Mouse (Mus musculus) liver, embryonic 14.5 days (tissue): ENCODE measurements at regions not wholly inside any gene's neighbourhood (a gene's known extent, or its start where the extent isn't known, plus 50 kb on each side); places are given as distances from the start of the nearest gene placed in this dataset.
A peak's percentile ranks its signal among the peaks of the same experiment; 100 is the strongest.

ENCODE experiments used
- ATAC-seq: fragments of 200-750 bp; cut with Nextera tagmentation; 2 replicates; pipeline ENCODE4 v1.8.0; 2017; ENCODE audit warnings: moderate number of reproducible peaks, mild to moderate bottlenecking, moderate library complexity; ENCODE audit not compliant: insufficient read depth
- DNase-seq, 3 experiments: peaks; one replicate each; pipeline ENCODE4 v3.0.0-alpha.2; 2012 to 2013; ENCODE audit warnings: low read depth in 3 of 3, low spot score in 3 of 3
- H3K27ac ChIP-seq: fragments of 300-500 bp; sonication (generic); 2 replicates; pipeline ENCODE4 v1.5.1; 2014; ENCODE audit warnings: moderate library complexity, mild to moderate bottlenecking, control low read depth, inconsistent platforms
- H3K27me3 ChIP-seq: fragments of 300-500 bp; sonication (generic); 2 replicates; pipeline ENCODE4 v1.6.1; 2014; ENCODE audit warnings: mild to moderate bottlenecking, low read length, moderate library complexity; ENCODE audit not compliant: control insufficient read depth, insufficient read depth
- H3K36me3 ChIP-seq: fragments of 300-500 bp; sonication (generic); replicated peaks from 2 replicates; pipeline ENCODE4 v1.6.1; 2014; ENCODE audit warnings: low read depth; ENCODE audit not compliant: control insufficient read depth, insufficient read depth
- H3K4me1 ChIP-seq, 2 experiments: fragments of 200-500 bp in 1 of 2; fragments of 300-500 bp in 1 of 2; sonication (generic) in 1 of 2; replicated peaks; 2 replicates each; pipeline ENCODE4 v1.6.1; 2012 to 2014; ENCODE audit warnings: antibody characterized with exemption in 1 of 2, inconsistent platforms in 1 of 2, low read length in 1 of 2; ENCODE audit not compliant: control insufficient read depth in 2 of 2, insufficient read depth in 2 of 2
- H3K4me2 ChIP-seq: fragments of 300-500 bp; sonication (generic); 2 replicates; pipeline ENCODE4 v1.6.1; 2014; ENCODE audit warnings: low read depth, mild to moderate bottlenecking, control low read depth, moderate library complexity
- H3K4me3 ChIP-seq, 2 experiments: fragments of 200-500 bp in 1 of 2; fragments of 300-500 bp in 1 of 2; sonication (generic) in 1 of 2; 2 replicates each; pipeline ENCODE4 v1.5.1; 2012 to 2014; ENCODE audit warnings: low read depth in 2 of 2, low read length in 2 of 2, mild to moderate bottlenecking in 2 of 2, control low read depth in 1 of 2, inconsistent platforms in 1 of 2, moderate library complexity in 1 of 2; ENCODE audit not compliant: insufficient read depth in 1 of 2
- H3K9ac ChIP-seq: fragments of 300-500 bp; sonication (generic); replicated peaks from 2 replicates; pipeline ENCODE4 v1.6.1; 2014; ENCODE audit warnings: mild to moderate bottlenecking, control low read depth, moderate library complexity
- H3K9me3 ChIP-seq: fragments of 300-500 bp; sonication (generic); 2 replicates; pipeline ENCODE4 v1.6.1; 2016; ENCODE audit warnings: low read length, mixed read lengths; ENCODE audit not compliant: control insufficient read depth
- CTCF ChIP-seq: IDR thresholded peaks from 2 replicates; pipeline ENCODE4 v1.5.1; 2016; ENCODE audit warnings: antibody characterized with exemption, low read depth, control low read depth
- EP300 ChIP-seq: IDR thresholded peaks from 2 replicates; pipeline ENCODE4 v1.6.1; 2016; ENCODE audit warnings: antibody characterized with exemption, low read depth
- WGBS: fragments of 180-500 bp; shearing (Covaris S2); extraction: QIAGEN DNeasy Blood & Tissue Kit; methylation state at CpG from one replicate; pipeline ENCODE4 v1.1.7; 2014; ENCODE audit not compliant: insufficient replicate concordance; 5-methylcytosine and 5-hydroxymethylcytosine counted together

- no peaks in the 10 kb centered on the region for H3K9me3 ChIP-seq
- no peaks in the 10 kb centered on the region for H3K4me1 ChIP-seq
- no peaks in the 10 kb centered on the region for H3K36me3 ChIP-seq
- WGBS = 54% methylated on average over 14 of the region's 14 CpGs
- TF ChIP-seq EP300 (no peak), CTCF (no peak)
- no peak overlapping the region for H3K4me3 ChIP-seq
- H3K4me2 ChIP-seq = no peak overlapping the region
- no peak overlapping the region for H3K9ac ChIP-seq
- H3K27me3 ChIP-seq = no peaks in the 10 kb centered on the region
- DNase-seq (no peak), ATAC-seq (no peak)
- H3K27ac ChIP-seq = no peak overlapping the region
Observed at GRCm38 (mm10) chr7:136058751-136059681, 342.9 kb upstream of the Mki67 start.

GRCm38 (mm10) chr7:136059896-136060295 is 343.7 kb upstream of the Mki67 start:
- H3K27ac ChIP-seq = no peak overlapping the region

GRCm38 (mm10) chr7:136060339-136061073 is 344.3 kb upstream of the Mki67 start:
- H3K9ac ChIP-seq = no peak overlapping the region
- no peaks in the 10 kb centered on the region for H3K27me3 ChIP-seq
- H3K9me3 ChIP-seq = no peaks in the 10 kb centered on the region
- no peak overlapping the region for H3K27ac ChIP-seq
- peak overlapping the region; percentile 33 for H3K4me2 ChIP-seq
- H3K4me1 ChIP-seq = no peaks in the 10 kb centered on the region
- H3K36me3 ChIP-seq = no peaks in the 10 kb centered on the region
- H3K4me3 ChIP-seq = no peak overlapping the region
- ATAC-seq (no peak), DNase-seq (no peak)
- 25% methylated on average over 29 of the region's 29 CpGs for WGBS
- TF ChIP-seq CTCF (no peak), EP300 (no peak)

More at GRCm38 (mm10) chr7:136059896-136060295, 343.7 kb upstream of the Mki67 start:
- Histone ChIP-seq H3K9ac (no peak overlapping the region), H3K4me1 (no peaks in the 10 kb centered on the region), H3K9me3 (no peaks in the 10 kb centered on the region), H3K4me3 (no peak overlapping the region), H3K4me2 (no peak overlapping the region), H3K36me3 (no peaks in the 10 kb centered on the region), H3K27me3 (no peaks in the 10 kb centered on the region)
- 45% methylated on average over 11 of the region's 11 CpGs for WGBS
- no peak for TF ChIP-seq CTCF
- TF ChIP-seq EP300 = no peak
- no peak for ATAC-seq
- DNase-seq = no peak

GRCm38 (mm10) chr7:136062658-136063057 is 346.5 kb upstream of the Mki67 start:
- TF ChIP-seq CTCF (no peak), EP300 (no peak)
- Histone ChIP-seq H3K9ac (no peak overlapping the region), H3K4me3 (no peak overlapping the region), H3K36me3 (no peaks in the 10 kb centered on the region), H3K27ac (no peak overlapping the region), H3K4me2 (no peak overlapping the region), H3K27me3 (no peaks in the 10 kb centered on the region), H3K4me1 (no peaks in the 10 kb centered on the region), H3K9me3 (no peaks in the 10 kb centered on the region)
- ATAC-seq = no peak
- no peak for DNase-seq
- WGBS = 50% methylated on average over 5 of the region's 5 CpGs
